Mouse (Mus musculus): ENCODE results near the gene Olfr1344. TPM values are rescaled to one million over a fixed set of nuclear protein-coding genes. Genes with fewer than 3 reads are reported as not detected.

Gene Olfr1344
- total RNA-seq, 2 experiments from 2014 or later = 0.54 TPM; not detected in 1

Other genes starting within 250 kb of the Olfr1344 start
- gene Galp, start 241.6 kb upstream of the Olfr1344 start, total RNA-seq (2021) = not detected
- not detected for gene Zscan5b, start 216.4 kb upstream of the Olfr1344 start, total RNA-seq (2021)
- not detected for gene Epp13, start 186.0 kb upstream of the Olfr1344 start, total RNA-seq (2021)
- 10 to 100 TPM; 10.1 to 12.2 TPM for gene Zfp667, start 152.1 kb upstream of the Olfr1344 start, total RNA-seq (2021)
- gene Zfp583, start 107.4 kb upstream of the Olfr1344 start, total RNA-seq (2021) = 10 to 100 TPM; 14.9 to 17.2 TPM
- gene Gm3854, start 94.9 kb upstream of the Olfr1344 start, total RNA-seq (2021) = 1 to 10 TPM; 7.6 to 9.4 TPM
- 1 to 10 TPM; 4.3 to 5.6 TPM for gene Zfp78, start 75.4 kb upstream of the Olfr1344 start, total RNA-seq (2021)
- 10 to 100 TPM; 17.7 to 18.0 TPM for gene Zfp28, start 55.4 kb upstream of the Olfr1344 start, total RNA-seq (2021)
- gene Smim17, start 40.0 kb upstream of the Olfr1344 start, total RNA-seq (2021) = 10 to 100 TPM; 12.2 to 16.6 TPM
- gene Gm20715, start 28.4 kb upstream of the Olfr1344 start, total RNA-seq (2021) = under 1 TPM; 0.44 to 0.56 TPM
- gene Olfr1336, start 17.5 kb downstream of the Olfr1344 start, total RNA-seq (2021) = under 1 TPM in 1 of 2 experiments, not detected in 1; 0.06 TPM
- gene Olfr1346, start 28.4 kb downstream of the Olfr1344 start, total RNA-seq (2021) = not detected
- not detected for gene Olfr5, start 48.3 kb downstream of the Olfr1344 start, total RNA-seq (2021)
- gene Olfr1347, start 61.1 kb downstream of the Olfr1344 start, total RNA-seq (2021) = not detected
- not detected for gene Olfr1348, start 70.1 kb downstream of the Olfr1344 start, total RNA-seq (2021)
- not detected for gene Olfr1349, start 84.3 kb downstream of the Olfr1344 start, total RNA-seq (2021)
- not detected for gene Olfr1350, start 126.2 kb downstream of the Olfr1344 start, total RNA-seq (2021)